Mouse (Mus musculus) kidney, adult 18-20 months (tissue): ENCODE measurements around the gene Cby1.

Experiments
- DNase-seq: peaks from one replicate; pipeline ENCODE4 v3.0.0; 2021

Gene Cby1

DNA sequence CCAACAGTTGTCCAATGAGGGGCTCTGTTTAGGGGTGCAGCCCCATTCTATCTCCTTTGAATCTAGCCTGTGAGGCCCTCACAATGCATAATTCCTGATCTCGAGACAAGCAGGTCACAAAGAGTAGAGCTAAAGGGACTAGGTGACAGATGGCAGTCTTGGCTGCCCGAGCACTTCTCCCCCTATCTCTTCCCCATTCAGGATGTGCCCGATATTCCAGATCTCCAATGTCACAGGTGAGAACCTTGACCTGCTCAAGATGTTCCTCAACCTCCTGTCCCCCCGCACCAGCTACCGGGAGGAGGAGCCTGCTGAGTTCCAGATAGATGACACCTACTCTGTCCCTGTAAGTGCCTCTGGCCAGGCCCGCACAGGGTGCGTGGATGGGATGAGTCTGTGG is 56.6 kb downstream of the Cby1 start:
- no peak for DNase-seq

DNA sequence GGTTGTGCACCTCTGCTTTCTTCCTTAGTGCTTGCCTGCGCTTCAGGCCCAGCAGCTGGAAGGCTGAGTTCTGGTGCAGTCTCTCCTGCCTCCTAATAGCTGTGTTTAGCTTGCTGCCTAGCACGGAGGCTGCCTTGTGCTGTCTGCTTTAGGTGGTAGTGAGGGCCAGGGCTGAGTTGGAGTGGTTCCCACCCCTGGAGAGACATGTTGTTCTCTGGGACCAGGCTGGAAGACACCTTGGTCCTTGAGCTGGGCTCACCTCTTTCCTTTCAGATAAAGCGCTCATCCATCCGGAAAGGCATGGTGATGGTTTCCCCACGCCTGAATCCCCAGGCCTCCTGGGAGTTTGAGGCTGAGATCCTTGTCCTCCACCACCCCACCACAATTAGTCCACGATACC is 57.7 kb downstream of the Cby1 start:
- DNase-seq, result no peak
